Mouse (Mus musculus) lung, embryonic 15.5 days (tissue): ENCODE measurements at regions not wholly inside any gene's neighbourhood (a gene's known extent, or its start where the extent isn't known, plus 50 kb on each side); places are given as distances from the start of the nearest gene placed in this dataset.

ENCODE experiments used
- ATAC-seq: fragments of 200-750 bp; cut with Nextera tagmentation; 2 replicates; pipeline ENCODE4 v1.8.0; 2017; ENCODE audit warnings: moderate number of reproducible peaks, borderline replicate concordance; ENCODE audit not compliant: low FRiP score, low TSS enrichment; ENCODE audit errors: extremely low read depth
- H3K27ac ChIP-seq: fragments of 300-500 bp; sonication (generic); 2 replicates; pipeline ENCODE4 v1.5.1; 2015; ENCODE audit warnings: moderate library complexity, mild to moderate bottlenecking, inconsistent platforms
- H3K27me3 ChIP-seq: fragments of 300-500 bp; sonication (generic); 2 replicates; pipeline ENCODE4 v1.6.1; 2015; ENCODE audit warnings: inconsistent platforms
- H3K36me3 ChIP-seq: fragments of 300-500 bp; sonication (generic); 2 replicates; pipeline ENCODE4 v1.6.1; 2015; ENCODE audit warnings: inconsistent platforms
- H3K4me1 ChIP-seq: fragments of 300-500 bp; sonication (generic); 2 replicates; pipeline ENCODE4 v1.6.1; 2015; ENCODE audit warnings: inconsistent platforms
- H3K4me2 ChIP-seq: fragments of 300-500 bp; sonication (generic); 2 replicates; pipeline ENCODE4 v1.6.1; 2015; ENCODE audit warnings: inconsistent platforms, mild to moderate bottlenecking, moderate library complexity
- H3K4me3 ChIP-seq: fragments of 300-500 bp; sonication (generic); 2 replicates; pipeline ENCODE4 v1.5.1; 2015; ENCODE audit warnings: mild to moderate bottlenecking, inconsistent platforms
- H3K9ac ChIP-seq: fragments of 300-500 bp; sonication (generic); 2 replicates; pipeline ENCODE4 v1.6.1; 2015; ENCODE audit warnings: inconsistent platforms
- H3K9me3 ChIP-seq: fragments of 300-500 bp; sonication (generic); 2 replicates; pipeline ENCODE4 v1.6.1; 2016; ENCODE audit warnings: inconsistent platforms
- WGBS: fragments of 180-500 bp; shearing (Covaris S2); methylation state at CpG from one replicate; pipeline ENCODE4 v1.1.7; 2015; 5-methylcytosine and 5-hydroxymethylcytosine counted together

DNA sequence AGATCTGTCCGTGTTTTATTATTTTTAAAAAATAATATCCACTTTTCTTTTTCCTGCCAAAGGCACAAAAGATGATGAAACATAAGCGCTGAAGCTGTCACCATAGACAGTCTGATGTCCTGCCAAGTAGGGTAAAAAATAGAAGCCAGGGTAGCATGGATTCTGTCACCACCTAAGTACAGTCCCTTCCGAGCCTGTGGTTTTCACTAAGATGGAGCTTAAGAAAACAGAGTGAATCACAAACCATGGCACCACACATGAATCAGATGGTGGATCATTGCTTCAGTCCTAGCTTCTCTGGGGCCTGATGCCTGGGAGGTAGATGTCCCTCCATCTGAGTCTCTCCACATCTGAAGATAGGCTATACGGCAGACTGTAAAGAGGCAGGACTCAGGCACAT, 55.9 kb upstream of the Fmod start:
- Histone ChIP-seq H3K4me1 (peaks cover 28% of the 10 kb centered on the region), H3K4me3 (no peak overlapping the region), H3K27ac (no peak overlapping the region), H3K9me3 (no peaks in the 10 kb centered on the region), H3K36me3 (no peaks in the 10 kb centered on the region), H3K4me2 (no peak overlapping the region), H3K27me3 (no peaks in the 10 kb centered on the region), H3K9ac (no peak overlapping the region)
- no peak for ATAC-seq
- 77% methylated on average over 4 of the region's 4 CpGs for WGBS

DNA sequence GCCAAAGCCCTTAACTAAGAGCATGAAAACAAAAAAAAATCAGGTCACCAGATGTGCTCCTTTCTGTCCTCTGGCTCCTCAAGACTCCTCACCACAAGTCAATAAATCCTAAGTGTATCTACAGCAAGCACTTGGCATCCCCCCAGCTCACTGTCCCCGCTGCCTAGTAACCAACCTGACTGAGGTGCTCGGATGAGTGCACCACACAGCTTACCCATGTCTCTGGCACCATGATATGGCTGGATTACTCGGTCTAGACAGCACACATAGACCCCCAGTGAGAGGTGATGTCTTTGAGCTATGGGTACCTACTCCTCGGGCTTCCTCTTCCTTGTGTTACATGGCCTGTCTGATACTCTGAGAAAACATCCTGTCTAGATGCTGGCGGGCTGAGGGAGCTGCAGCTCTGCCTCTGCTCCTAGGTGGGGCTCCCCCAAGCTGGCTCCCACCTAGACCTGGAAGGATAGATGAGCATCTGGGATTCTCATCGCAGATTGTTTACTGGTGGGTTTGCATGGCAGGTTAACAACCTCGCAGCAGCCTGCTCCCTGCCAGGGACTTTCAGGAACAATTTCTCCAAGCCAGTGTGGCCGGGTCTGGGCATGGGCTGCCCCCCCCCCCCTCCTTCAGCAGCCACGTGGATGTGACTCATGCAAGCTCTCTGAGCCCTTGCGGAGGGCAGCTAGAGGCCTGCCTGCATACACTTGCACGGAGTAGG, 57.2 kb upstream of the Prelp start:
- peak; percentile 56 for ATAC-seq
- H3K36me3 ChIP-seq, result no peaks in the 10 kb centered on the region
- WGBS, result 26% methylated on average over 11 of the region's 11 CpGs
- no peak overlapping the region for H3K4me3 ChIP-seq
- H3K4me1 ChIP-seq, result peaks cover 33% of the 10 kb centered on the region
- no peaks in the 10 kb centered on the region for H3K9me3 ChIP-seq
- no peak overlapping the region; the same call in 1 of the 2 replicates for H3K4me2 ChIP-seq
- peak overlapping the region; percentile 78 for H3K27ac ChIP-seq
- H3K27me3 ChIP-seq, result no peaks in the 10 kb centered on the region
- no peak overlapping the region for H3K9ac ChIP-seq

DNA sequence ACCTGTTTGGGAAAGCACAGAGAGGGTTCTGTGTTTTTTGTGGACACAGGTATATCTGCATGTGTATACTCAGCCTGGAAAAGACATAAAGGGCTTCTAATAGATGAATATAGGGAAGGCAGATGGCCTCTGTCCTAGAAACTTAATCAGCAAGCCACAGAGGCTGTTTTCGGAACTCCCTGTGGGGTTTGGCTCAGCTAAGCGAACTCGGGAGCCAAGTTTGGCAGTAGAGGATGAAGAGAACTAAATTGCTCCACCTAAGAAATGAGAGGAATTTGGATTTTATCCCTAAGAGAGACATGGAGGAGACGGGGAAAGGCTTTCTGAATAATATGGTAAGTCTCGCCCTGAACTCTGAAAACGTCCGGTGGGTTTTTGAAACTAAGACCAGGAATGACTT, 56.0 kb upstream of the Prelp start:
- Histone ChIP-seq H3K27ac (peak overlapping the region; percentile 78), H3K4me2 (peak overlapping the region; percentile 25; the same call in 1 of the 2 replicates), H3K36me3 (no peaks in the 10 kb centered on the region), H3K4me3 (no peak overlapping the region), H3K27me3 (no peaks in the 10 kb centered on the region), H3K9ac (no peak overlapping the region), H3K9me3 (no peaks in the 10 kb centered on the region), H3K4me1 (peaks cover 41% of the 10 kb centered on the region)
- ATAC-seq, result no peak
- 44% methylated on average over 7 of the region's 7 CpGs for WGBS

DNA sequence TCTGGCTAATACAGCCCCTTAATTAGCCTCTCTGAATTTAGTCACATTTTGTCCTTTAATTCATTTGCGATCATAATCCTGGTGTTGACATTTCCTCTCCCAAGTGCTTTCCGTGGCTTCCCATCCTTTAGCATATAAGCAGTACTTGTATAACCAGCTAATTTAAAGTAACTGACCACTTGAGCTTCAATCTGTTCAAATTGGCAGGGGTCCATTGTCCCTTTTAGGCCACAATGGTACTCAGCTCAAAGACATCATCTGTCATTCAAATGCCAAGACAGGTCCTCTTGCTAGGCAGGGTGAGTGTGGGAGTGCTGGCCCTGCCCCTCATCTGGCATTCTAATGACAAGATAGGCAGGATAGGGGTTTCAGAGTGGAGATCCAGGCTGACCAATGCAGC, 52.6 kb upstream of the Prelp start:
- no peaks in the 10 kb centered on the region for H3K27me3 ChIP-seq
- WGBS, result 69% methylated on average over 2 of the region's 2 CpGs
- H3K27ac ChIP-seq, result no peak overlapping the region
- no peak overlapping the region for H3K4me3 ChIP-seq
- H3K36me3 ChIP-seq, result no peaks in the 10 kb centered on the region
- no peaks in the 10 kb centered on the region for H3K9me3 ChIP-seq
- no peak for ATAC-seq
- H3K9ac ChIP-seq, result no peak overlapping the region
- H3K4me1 ChIP-seq, result peaks cover 45% of the 10 kb centered on the region
- H3K4me2 ChIP-seq, result no peak overlapping the region

DNA sequence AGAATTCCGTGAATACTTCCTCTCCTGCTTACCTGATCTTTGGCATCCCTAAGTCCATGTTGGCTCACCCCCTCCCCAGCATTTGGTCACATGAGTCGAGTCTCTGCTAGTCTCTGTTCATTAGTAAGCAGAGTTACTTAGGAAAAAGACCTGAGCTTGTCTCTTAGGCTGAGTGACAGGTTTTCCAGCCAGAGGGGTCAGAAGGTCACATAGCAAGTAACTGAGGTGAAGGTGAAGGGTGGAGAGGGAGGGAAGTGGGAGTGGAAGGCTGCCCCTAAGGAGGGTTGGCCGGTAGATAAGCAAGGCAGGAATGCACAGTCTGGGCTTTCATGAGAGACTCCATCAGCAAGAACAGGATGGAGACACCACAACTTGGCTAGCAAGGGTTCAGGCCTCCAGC, 50.1 kb upstream of the Prelp start:
- Histone ChIP-seq H3K9ac (no peak overlapping the region), H3K4me2 (no peak overlapping the region), H3K27ac (no peak overlapping the region), H3K36me3 (no peaks in the 10 kb centered on the region), H3K9me3 (no peaks in the 10 kb centered on the region), H3K4me1 (peaks cover 46% of the 10 kb centered on the region), H3K4me3 (no peak overlapping the region), H3K27me3 (no peaks in the 10 kb centered on the region)
- 37% methylated on average over 3 of the region's 3 CpGs for WGBS
- no peak for ATAC-seq
